Mouse (Mus musculus) right cerebral cortex, postnatal 4 days (tissue): ENCODE data around the gene Slc1a5.
A peak's percentile ranks its signal among the peaks of the same experiment; 100 is the strongest.

Experiments used
- DNase-seq: peaks from one replicate; pipeline ENCODE4 v3.0.0-alpha.2; 2022

The Slc1a5 gene

DNA sequence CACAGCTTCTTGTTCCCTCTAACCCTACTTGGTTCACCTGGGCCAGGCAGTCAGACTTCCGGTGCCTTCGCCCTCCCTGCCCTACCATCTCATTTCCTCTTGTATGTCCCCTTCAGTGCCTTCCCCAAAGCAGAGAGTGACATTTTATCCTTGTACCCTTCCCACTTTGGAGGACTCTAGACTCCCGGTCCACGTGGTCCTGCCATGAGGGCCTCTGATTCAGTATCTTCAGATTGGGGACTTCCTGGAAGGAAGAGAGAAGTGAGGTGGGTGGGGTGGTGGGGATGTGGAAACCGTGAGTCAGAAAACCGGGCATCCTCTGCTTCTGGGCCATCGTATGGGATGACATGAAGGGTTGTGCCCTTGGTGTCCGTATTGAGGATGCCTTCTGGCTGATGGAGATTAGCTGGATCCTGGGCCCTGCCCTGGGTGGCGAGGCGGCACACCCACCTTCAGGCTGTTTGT, 2.1 kb downstream of the Slc1a5 start:
- no peak for DNase-seq

- DNase-seq: no peak
Measured at GRCm38 (mm10) chr7:16783758-16784415, 2.7 kb downstream of the Slc1a5 start.

DNA sequence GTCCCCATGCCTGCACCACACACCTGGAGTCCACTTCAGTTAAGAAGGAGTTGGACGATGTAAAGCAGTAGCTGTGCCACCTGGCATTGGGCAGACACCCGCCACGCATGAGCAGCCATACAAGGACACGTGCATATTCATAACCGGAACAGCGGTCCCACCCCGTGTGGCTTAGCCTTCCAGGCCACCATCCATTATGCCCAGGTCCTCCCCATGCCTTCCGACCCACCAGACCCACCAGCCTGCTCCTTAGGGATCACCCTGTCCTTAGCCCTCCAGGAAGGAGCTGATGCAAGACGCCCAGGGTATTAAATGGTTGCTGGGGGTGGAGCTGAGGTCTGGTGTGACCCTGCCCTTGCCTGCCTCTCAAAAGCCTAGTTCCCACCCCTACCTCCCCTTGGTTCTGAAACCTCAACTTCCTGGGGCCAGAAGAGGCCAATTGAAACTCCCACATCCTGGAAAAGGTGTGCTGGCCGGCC, 3.4 kb downstream of the Slc1a5 start:
- no peak for DNase-seq

DNA sequence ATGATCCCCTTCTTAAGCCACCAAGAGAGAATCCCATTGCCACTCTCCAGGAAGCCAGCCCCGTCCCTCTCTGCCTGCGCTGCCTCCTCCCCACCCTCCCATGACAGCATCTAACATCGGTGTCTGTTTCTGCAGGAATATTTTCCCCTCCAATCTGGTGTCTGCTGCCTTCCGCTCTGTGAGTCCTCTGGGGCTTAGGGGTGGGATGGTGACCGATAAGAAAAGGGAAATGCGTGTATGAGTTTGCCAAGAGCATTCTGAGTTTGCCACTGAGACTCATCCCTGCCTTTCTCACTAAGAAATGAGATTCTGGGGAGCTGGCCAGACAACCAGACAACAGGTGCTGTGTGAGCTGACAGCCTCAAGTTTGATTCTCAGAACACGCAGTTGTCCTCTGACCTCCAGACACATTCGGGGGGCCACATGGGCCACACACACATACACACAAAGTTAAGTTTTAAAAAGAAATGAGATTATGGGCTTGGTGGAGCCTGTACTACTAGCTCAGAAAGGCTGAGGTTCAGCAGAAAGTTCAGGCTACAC, 4.5 kb downstream of the Slc1a5 start:
- DNase-seq: no peak

GRCm38 (mm10) chr7:16792316-16792715, 11.2 kb downstream of the Slc1a5 start:
- no peak for DNase-seq

- no peak for DNase-seq
Measured at GRCm38 (mm10) chr7:16793010-16793725, 12.0 kb downstream of the Slc1a5 start.

DNA sequence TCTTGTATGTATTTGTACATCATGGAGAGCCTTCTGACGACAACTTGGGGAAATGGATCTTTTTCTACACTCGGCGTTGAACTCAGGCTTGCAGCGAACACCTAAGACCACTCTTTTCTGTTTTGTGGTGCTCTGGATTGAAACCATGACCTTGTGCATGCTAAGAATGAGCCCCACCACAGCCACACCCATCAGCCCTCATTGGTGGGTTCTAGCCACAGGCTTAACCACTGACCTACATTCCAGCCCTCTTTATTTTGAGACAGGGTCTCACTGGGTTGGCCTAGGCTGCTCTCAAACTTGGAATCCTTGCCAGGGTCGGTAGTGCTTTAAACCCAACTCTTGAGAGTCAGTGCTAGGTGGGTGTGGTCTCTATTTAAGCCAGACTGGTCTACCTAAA, 13.7 kb downstream of the Slc1a5 start:
- no peak for DNase-seq

DNA sequence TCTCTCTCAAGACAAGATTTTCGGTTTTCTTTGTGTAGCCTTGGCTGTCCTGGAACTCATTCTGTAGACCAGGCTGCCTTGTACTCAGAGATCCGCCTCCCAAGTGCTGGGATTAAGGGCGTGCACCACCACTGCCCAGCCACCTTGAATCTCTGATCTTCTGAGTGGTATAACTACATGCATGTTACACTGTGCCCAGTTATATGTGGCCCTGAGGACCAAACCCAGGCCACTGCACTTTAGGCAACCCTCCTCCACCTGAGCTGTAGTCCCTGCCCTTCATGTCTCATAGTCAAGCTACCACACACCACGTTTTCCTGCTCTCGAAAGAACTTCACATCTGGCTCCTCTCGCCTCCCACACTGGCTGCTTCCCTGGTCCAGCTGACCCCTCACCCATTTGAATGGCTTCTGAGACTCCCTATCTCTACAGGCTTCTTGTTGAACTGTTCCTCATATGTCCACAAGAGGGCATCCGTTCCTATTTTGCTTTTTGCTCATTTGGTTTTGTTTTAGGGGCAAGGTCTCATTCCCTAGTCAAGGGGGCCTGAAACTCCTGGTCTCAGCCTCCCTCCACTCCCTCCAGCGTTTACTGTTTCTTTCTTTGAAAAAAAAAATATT, 23.4 kb downstream of the Slc1a5 start:
- no peak for DNase-seq

DNA sequence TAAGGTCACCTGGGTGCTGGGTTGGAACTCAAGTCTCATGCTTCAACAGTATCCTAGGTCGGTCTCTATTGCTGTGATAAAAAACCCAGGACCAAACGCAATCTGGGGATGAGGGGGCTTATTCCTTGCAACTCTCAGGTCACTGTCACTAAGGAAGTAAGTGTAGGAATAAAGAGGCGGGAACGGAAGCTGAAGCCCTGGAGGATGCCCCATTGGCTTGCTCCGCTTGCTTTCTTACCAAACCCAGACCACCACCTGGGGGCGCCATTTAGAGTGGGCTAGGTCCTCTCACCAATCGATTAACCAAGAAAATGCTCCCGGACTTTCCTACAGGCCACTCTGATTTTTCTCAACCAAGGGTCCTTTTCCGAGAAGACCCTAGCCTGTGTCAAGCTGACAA, 26.8 kb downstream of the Slc1a5 start:
- no peak for DNase-seq

GRCm38 (mm10) chr7:16808647-16809046, 27.5 kb downstream of the Slc1a5 start:
- no peak for DNase-seq

GRCm38 (mm10) chr7:16809739-16810138, 28.6 kb downstream of the Slc1a5 start:
- peak; percentile 65 for DNase-seq

- no peak for DNase-seq
Measured at GRCm38 (mm10) chr7:16810399-16810919, 29.3 kb downstream of the Slc1a5 start.

DNA sequence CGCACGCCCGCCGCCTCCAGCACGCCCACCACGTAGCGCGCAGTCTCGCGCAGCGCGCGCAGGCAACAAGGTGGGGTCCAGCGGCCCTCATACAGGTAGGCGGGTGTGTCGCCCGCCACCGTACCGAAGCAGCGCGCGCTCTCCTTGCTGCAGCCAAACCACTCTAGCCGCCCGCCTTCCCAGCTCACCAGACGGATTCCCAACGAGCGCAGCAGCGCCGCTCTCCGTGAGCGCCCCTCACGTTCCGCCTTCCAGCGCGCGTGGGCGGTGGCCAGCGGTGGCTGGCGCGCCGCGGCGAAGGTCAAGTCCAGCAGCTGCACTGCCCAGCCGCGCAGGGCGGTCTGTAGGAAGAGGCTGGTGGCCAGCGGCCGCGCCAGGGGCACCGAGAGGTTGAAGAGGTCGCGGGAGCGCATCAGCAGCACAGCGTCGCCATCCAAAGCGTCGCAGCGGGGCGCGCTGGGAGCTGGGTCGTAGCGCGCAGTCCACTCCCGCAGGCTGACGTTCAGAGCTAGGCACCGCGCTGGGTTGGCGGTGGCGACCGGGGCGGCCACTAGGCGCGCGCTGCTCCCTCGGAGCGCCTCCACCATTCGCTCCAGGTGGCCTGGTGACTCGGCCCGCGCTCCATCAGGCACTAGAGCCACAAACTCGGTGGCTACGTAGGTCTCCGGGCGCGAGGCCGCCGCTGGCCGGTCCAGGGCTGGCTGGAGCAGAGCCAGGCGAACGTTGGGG, 29.9 kb downstream of the Slc1a5 start:
- peak; percentile 64 for DNase-seq

DNA sequence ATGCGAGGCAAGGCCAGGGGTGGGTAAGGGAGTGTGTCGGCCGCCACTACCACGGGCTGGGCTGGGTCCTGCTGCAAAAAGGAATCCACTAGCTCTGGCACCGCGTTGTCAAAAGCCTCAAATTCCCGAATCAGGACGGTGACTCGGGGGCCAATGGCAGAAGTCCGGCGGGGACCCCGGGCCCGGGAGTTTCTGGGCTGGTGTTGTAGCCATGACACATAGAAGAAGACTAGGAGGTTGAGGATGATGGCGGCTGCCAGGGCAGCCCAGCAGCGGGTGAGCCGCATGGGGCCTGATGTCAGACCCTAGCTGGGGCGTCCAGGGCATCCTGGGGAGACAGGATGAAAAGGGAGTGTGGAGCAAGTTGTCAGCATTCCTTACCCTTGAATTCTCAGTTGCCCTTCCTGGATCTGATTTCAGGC, 30.5 kb downstream of the Slc1a5 start:
- no peak for DNase-seq

DNA sequence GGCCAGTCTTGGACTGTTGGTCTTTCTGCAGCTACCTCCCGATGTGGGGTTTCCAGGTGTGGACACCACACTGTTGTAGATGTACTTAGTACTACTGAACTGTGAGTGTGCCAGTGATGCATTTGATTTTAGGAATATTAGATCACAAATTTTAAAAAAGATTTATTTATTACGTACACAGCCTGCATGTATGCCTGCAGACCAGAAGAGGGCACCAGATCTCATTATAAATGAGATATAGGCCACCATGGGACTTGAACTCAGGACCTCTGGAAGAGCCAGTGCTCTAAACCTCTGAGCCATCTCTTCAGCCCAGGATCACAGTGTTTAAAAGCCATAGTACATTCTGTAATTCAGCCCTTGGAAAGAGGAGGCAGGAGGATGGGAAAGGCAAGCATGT, 31.4 kb downstream of the Slc1a5 start:
- no peak for DNase-seq

- peak; percentile 65 for DNase-seq
Measured at GRCm38 (mm10) chr7:16815351-16815941, 34.3 kb downstream of the Slc1a5 start, which contains the start of gene Strn4. Gene Strn4 (plus strand): TSS chr7:16815889.

DNA sequence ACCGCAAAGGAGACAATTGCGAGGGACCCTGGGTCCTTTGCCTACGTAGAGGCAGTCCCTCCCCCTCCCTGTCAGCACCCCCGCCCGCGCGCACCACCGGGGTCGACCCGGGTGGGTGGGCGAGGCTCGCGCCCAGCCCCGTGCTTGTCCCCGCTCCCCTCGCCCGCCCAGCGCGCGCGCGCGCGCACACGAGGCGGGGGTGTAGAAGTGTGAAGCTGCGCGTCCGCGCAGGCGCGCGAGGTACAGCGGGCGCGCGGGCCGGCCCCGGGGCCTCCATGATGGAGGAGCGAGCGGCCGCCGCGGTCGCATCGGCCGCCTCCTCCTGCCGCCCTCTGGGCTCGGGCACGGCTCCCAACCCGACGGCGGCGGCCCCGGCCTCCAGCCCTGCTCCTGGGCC, 34.9 kb downstream of the Slc1a5 start:
- DNase-seq: peak; percentile 88

DNA sequence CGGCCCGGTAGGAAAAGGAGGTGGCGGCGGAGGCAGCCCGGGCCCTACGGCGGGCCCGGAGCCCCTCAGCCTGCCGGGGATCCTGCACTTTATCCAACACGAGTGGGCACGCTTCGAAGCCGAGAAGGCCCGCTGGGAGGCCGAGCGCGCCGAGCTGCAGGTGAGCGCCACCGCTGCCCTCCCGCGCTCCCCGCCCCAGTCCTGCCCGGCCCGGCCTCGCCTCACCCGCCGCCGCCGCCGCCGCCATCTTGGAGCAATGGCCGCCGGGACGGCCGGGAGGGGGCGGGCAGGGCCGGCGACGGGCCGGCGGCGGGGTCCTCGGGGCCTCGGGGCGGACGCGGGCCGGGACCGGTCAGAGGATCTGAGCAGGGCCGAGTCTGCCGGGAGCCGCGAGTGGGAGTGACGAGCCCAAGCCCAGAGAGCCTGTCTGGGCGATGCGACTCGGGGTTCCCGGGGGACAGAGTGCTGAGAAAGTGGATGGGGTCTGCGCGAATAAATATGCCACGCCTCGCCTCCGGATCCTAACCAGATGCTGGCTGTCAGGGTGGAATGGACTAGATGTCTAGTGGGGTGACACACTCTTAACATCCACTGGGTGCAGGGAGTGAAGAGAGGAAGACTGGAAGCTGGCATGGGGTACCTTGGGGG, 35.5 kb downstream of the Slc1a5 start, which contains the start of gene Fkrp:
Fkrp (minus strand) TSS at position 258 of the 648 bp plus-strand sequence.
- DNase-seq: peak; percentile 63

- DNase-seq: no peak
Measured at GRCm38 (mm10) chr7:16817693-16818092, 36.6 kb downstream of the Slc1a5 start.

DNA sequence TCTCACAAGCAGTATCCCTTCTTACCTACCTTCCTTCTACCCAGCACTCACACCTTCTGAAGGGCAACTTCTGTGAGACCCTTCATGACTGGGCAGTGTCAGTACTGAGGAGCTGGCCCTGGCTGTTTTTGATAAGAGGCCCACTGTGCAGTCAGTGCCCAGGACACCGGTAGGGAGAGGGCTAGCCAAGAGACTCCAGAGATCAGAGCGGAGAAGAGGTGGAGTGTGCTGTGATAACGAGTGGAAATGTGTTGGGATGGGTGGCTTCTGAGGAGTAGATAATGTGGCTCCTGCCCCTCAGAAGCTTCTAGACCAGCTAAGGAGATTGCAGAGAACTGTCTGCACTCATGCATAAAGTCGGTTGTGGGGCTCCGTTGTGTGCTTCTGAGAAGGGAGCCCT, 38.7 kb downstream of the Slc1a5 start:
- DNase-seq: no peak

DNA sequence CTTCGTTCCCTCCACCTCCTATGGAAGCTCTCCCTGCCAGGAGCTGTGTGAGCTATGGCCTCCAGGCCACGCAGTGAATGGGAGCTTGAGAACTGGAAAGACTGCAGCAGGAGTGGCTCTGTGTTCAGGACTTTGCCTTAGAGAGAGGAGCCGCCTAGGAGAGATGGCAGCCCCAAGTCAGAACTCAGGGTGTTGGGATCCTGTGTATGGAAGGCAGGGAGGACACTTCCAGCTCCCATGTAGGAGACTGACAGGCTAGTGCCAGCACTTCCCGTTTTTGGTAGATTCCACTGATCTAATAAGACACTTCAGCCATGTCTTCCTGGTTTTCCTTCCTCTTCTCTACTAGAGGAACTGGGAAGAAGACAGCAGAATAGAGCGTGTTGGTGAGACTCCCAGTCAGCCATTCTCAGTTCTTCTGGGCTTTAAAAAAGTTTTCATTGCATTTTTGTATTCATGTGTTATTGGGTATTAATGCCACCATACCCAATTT, 39.2 kb downstream of the Slc1a5 start:
- no peak for DNase-seq
